Mouse (Mus musculus): ENCODE measurements around the gene Ccdc3. TPM values are rescaled to one million over a fixed set of nuclear protein-coding genes. Genes with fewer than 3 reads are reported as not detected.

Ccdc3 gene
- polyA plus RNA-seq, 1 experiment from 2014 or later: 22.7 TPM

DNA sequence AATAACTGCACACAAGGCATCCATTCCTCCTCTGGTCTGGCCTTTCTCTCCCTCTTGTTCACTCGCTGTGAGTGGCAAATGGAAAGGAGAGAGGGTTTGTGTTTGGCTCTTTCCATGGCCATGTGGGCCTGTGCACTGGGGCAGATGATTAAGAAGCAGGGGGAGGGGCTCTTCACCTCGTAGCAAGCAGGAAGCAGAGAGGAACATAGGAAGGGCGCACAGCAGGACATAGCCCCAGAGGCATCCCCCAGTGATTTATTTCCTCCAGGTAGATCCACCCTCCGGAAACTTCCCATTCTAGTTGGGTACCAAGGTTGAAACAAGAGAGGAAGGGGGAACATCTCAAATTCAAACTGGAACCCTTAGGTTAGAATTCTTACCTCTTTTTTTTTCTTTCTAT is 2.4 kb downstream of the Ccdc3 start:
- Histone ChIP-seq H3K27me3 (ENCODE audit: control insufficient read depth, insufficient read depth, low read length) (0 out of 2 replicates have a peak, but pooled peaks cover 3% of the 10 kb centered on the region), H3K4me2 (replicated peaks; ENCODE audit: low read depth, low read length) (no peak overlapping the region)

DNA sequence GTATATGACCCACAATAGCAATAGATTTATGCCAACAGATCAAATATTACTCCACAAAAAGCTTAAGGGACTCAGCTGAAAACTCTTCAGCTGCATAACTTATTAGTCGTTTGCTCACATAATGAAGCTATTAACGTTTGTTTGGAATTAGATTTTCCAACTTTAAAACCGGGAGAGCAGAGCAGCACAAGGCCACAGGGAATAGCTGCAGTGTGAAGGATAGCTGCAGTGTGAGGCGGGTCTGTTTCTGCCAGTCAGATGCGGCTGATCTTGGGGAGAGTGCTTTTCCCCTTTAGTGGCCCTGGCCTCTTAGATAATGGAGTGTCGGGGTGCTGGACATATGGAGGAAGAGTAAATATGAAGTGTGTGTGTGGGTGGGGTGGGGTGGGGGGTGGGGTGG is 6.9 kb downstream of the Ccdc3 start:
- Histone ChIP-seq H3K4me3 (ENCODE audit: low read depth, low read length) (no peak overlapping the region), H3K36me3 (ENCODE audit: control insufficient read depth, insufficient read depth, low read length) (no peaks in the 10 kb centered on the region), H3K4me1 (ENCODE audit: control insufficient read depth, insufficient read depth, low read length) (0 out of 2 replicates have a peak, but pooled peaks cover 5% of the 10 kb centered on the region), H3K27ac (ENCODE audit: low read length) (no peak overlapping the region), H3K4me2 (replicated peaks; ENCODE audit: low read depth, low read length) (no peak overlapping the region), H3K9me3 (ENCODE audit: control insufficient read depth, low read depth, low read length) (no peaks in the 10 kb centered on the region), H3K27me3 (ENCODE audit: control insufficient read depth, insufficient read depth, low read length) (no peaks in the 10 kb centered on the region), H3K9ac (replicated peaks; ENCODE audit: low read depth, low read length) (no peak overlapping the region)
- no peak for ATAC-seq (ENCODE audit: insufficient number of reproducible peaks, insufficient read depth, low FRiP score, low read depth)
- WGBS: 43% methylated on average over 6 of the region's 6 CpGs

More for the DNA sequence above, 2.4 kb downstream of the Ccdc3 start:
- 71% methylated on average over 4 of the region's 4 CpGs for WGBS
- Histone ChIP-seq H3K4me1 (ENCODE audit: control insufficient read depth, insufficient read depth, low read length) (no peaks in the 10 kb centered on the region), H3K27ac (ENCODE audit: low read length) (no peak overlapping the region), H3K36me3 (ENCODE audit: control insufficient read depth, insufficient read depth, low read length) (no peaks in the 10 kb centered on the region), H3K4me3 (ENCODE audit: low read depth, low read length) (no peak overlapping the region), H3K9me3 (ENCODE audit: control insufficient read depth, low read depth, low read length) (no peaks in the 10 kb centered on the region), H3K9ac (replicated peaks; ENCODE audit: low read depth, low read length) (no peak overlapping the region)
- no peak for ATAC-seq (ENCODE audit: insufficient number of reproducible peaks, insufficient read depth, low FRiP score, low read depth)

DNA sequence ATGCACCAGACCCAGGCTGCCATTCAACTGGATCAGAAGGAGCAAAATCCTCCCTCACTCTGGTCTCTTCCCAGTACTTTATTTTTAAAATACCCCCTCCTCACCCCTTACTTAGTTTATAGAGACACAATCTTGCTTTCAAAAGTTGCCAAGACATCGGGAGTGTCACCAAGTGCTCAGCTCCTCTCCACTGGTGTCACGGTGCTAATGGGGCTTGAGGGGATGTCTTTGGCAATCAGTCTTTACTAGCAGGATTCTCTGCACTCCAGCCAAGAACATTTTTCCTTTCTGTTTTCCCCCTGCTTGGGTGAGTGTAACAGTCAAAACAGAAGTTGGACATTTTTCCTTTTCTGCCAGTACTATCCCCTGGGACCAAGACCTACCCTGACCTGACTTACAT is 10.3 kb downstream of the Ccdc3 start:
- Histone ChIP-seq H3K9me3 (ENCODE audit: control insufficient read depth, low read depth, low read length) (no peaks in the 10 kb centered on the region), H3K4me1 (ENCODE audit: control insufficient read depth, insufficient read depth, low read length) (0 out of 2 replicates have a peak, but pooled peaks cover 5% of the 10 kb centered on the region), H3K4me2 (replicated peaks; ENCODE audit: low read depth, low read length) (no peak overlapping the region), H3K27ac (ENCODE audit: low read length) (no peak overlapping the region), H3K27me3 (ENCODE audit: control insufficient read depth, insufficient read depth, low read length) (no peaks in the 10 kb centered on the region), H3K9ac (replicated peaks; ENCODE audit: low read depth, low read length) (no peak overlapping the region), H3K36me3 (ENCODE audit: control insufficient read depth, insufficient read depth, low read length) (no peaks in the 10 kb centered on the region), H3K4me3 (ENCODE audit: low read depth, low read length) (no peak overlapping the region)
- 52% methylated on average over 2 of the region's 2 CpGs for WGBS
- ATAC-seq (ENCODE audit: insufficient number of reproducible peaks, insufficient read depth, low FRiP score, low read depth): no peak

DNA sequence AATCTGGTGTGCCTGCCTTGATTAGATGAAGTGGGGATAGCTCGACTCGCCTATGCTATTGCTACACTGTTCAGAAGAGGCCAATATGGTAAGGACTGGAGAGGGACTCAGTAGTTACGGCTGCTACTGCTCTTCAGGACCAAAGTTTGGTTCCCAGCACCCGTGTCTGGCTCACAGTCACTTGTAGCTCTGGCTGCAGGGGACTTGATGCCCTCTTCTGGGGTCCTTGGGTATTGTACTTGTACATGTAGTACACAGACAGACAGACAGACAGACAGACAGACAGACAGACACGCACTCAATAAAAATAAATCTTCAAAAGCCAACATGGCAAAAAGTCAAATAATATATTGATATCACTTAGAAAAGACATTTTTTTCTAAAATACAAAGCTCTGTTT is 17.1 kb downstream of the Ccdc3 start:
- H3K27me3 ChIP-seq (ENCODE audit: control insufficient read depth, insufficient read depth, low read length): no peaks in the 10 kb centered on the region
- no peaks in the 10 kb centered on the region for H3K9me3 ChIP-seq (ENCODE audit: control insufficient read depth, low read depth, low read length)
- ATAC-seq (ENCODE audit: insufficient number of reproducible peaks, insufficient read depth, low FRiP score, low read depth): no peak
- H3K9ac ChIP-seq (replicated peaks; ENCODE audit: low read depth, low read length): no peak overlapping the region
- no peaks in the 10 kb centered on the region for H3K4me1 ChIP-seq (ENCODE audit: control insufficient read depth, insufficient read depth, low read length)
- WGBS: 90% methylated on average over 5 of the region's 5 CpGs
- H3K4me2 ChIP-seq (replicated peaks; ENCODE audit: low read depth, low read length): no peak overlapping the region
- H3K4me3 ChIP-seq (ENCODE audit: low read depth, low read length): no peak overlapping the region
- no peak overlapping the region for H3K27ac ChIP-seq (ENCODE audit: low read length)
- H3K36me3 ChIP-seq (ENCODE audit: control insufficient read depth, insufficient read depth, low read length): no peaks in the 10 kb centered on the region

DNA sequence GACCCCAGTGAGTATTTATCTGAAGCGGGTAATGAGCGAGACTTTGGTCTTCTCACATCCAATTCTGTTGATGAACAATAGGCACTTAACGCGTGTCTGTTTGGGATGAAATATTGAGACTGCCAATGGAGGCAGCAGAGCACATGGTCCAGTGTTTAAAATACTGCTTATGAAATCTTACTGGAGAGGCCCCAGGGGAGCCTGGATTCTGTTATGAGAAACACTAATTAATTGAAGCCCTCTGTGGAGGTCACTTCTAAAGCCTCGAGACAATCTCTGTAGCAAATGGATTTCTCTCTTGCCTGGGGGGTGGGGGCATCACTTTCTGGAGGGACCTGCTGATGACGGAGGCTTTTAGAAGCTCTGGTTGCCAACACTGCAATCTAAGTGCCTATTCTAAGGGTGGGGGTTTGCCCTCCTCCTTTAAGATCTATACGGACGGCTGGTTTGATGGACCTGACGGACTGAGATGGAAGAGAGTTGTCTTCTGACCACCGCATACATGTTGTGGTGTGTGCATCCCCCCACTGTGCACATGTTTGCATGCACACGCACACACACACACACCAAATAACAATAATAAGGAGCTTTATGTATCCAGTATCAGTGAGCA is 22.8 kb downstream of the Ccdc3 start:
- Histone ChIP-seq H3K4me3 (ENCODE audit: low read depth, low read length) (no peak overlapping the region), H3K27ac (ENCODE audit: low read length) (no peak overlapping the region), H3K36me3 (ENCODE audit: control insufficient read depth, insufficient read depth, low read length) (no peaks in the 10 kb centered on the region), H3K9me3 (ENCODE audit: control insufficient read depth, low read depth, low read length) (no peaks in the 10 kb centered on the region), H3K4me1 (ENCODE audit: control insufficient read depth, insufficient read depth, low read length) (peaks cover 7% of the 10 kb centered on the region), H3K9ac (replicated peaks; ENCODE audit: low read depth, low read length) (no peak overlapping the region), H3K4me2 (replicated peaks; ENCODE audit: low read depth, low read length) (no peak overlapping the region), H3K27me3 (ENCODE audit: control insufficient read depth, insufficient read depth, low read length) (no peaks in the 10 kb centered on the region)
- WGBS: 59% methylated on average over 11 of the region's 11 CpGs
- ATAC-seq (ENCODE audit: insufficient number of reproducible peaks, insufficient read depth, low FRiP score, low read depth): no peak

DNA sequence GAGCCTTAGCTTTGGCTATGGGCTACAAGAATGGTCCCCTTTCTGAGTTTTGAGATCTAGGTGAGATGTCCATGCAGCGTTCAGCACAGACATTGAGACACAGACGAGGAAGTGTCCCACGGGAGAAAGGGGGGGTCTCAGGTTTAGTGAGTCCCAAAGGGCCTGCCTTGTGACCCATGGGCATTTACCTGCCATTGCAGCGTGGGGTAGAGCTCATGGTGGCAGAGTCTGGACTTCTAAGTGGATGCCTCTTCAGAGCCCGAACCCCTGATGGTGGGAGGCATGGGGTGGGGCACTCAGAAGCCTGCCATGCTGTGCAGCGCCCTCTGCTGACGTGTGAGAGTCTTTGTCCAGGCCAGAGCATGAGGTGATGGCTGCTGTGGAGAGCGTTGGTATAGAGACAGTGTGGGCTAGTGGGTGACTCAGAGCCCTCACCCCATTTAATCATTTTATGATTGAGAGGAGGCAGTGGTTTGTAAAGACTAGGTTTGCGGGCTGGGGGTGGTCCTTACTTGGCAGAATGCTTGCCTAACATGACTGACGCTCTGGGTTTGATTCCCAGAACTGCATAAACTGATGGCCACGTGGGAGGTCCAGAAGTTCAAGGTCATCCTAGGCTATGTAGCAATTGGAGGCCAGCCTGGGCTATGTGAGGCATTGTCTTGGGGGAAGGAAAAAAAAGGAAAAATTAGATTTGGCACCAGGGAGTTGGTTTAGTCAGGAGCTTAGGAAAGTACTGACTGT is 23.6 kb downstream of the Ccdc3 start:
- peaks cover 7% of the 10 kb centered on the region for H3K4me1 ChIP-seq (ENCODE audit: control insufficient read depth, insufficient read depth, low read length)
- H3K27me3 ChIP-seq (ENCODE audit: control insufficient read depth, insufficient read depth, low read length): no peaks in the 10 kb centered on the region
- no peak overlapping the region for H3K4me2 ChIP-seq (replicated peaks; ENCODE audit: low read depth, low read length)
- no peaks in the 10 kb centered on the region for H3K36me3 ChIP-seq (ENCODE audit: control insufficient read depth, insufficient read depth, low read length)
- no peak overlapping the region for H3K27ac ChIP-seq (ENCODE audit: low read length)
- H3K9ac ChIP-seq (replicated peaks; ENCODE audit: low read depth, low read length): no peak overlapping the region
- H3K9me3 ChIP-seq (ENCODE audit: control insufficient read depth, low read depth, low read length): no peaks in the 10 kb centered on the region
- H3K4me3 ChIP-seq (ENCODE audit: low read depth, low read length): no peak overlapping the region
- WGBS: 65% methylated on average over 11 of the region's 11 CpGs
- ATAC-seq (ENCODE audit: insufficient number of reproducible peaks, insufficient read depth, low FRiP score, low read depth): no peak

DNA sequence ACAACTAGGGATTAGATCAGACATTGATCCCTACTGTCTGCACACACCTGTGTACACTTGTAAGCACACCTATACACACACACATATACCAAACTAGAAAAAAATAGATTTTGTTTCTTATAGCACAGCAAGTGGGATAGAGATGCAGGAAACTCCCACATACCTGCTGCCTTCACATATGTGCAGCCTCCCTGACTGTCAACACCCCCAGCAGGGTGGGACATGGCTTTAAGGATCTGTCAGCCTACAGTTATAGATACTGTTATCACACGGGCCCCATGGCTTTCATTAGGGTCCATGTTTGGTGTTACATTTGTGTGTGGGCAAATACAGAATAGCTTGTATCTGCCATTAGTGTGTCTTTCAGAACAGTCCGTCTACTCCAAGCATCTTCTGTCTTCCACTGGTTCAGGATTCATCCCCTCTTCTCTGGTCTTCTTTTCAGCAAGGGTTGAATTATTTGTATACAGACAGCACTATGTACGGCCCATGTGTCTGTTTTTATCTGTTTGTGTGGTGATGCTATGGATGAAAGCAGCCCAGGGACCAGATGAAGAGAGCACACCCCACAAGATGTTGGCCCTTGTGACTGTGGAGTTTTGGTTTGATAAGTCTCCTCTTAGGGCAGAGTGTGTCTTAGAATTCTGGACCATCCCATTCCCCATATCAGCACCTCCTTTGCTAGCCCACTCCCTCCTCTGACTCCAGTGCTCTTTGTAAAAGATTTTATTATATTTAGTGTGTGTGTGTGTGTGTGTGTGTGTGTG is 24.5 kb downstream of the Ccdc3 start:
- no peaks in the 10 kb centered on the region for H3K27me3 ChIP-seq (ENCODE audit: control insufficient read depth, insufficient read depth, low read length)
- H3K36me3 ChIP-seq (ENCODE audit: control insufficient read depth, insufficient read depth, low read length): no peaks in the 10 kb centered on the region
- no peaks in the 10 kb centered on the region for H3K9me3 ChIP-seq (ENCODE audit: control insufficient read depth, low read depth, low read length)
- H3K4me1 ChIP-seq (ENCODE audit: control insufficient read depth, insufficient read depth, low read length): peaks cover 7% of the 10 kb centered on the region
- H3K9ac ChIP-seq (replicated peaks; ENCODE audit: low read depth, low read length): no peak overlapping the region
- no peak overlapping the region for H3K27ac ChIP-seq (ENCODE audit: low read length)
- no peak overlapping the region for H3K4me2 ChIP-seq (replicated peaks; ENCODE audit: low read depth, low read length)
- WGBS: 77% methylated on average over 3 of the region's 3 CpGs
- no peak for ATAC-seq (ENCODE audit: insufficient number of reproducible peaks, insufficient read depth, low FRiP score, low read depth)
- H3K4me3 ChIP-seq (ENCODE audit: low read depth, low read length): no peak overlapping the region

DNA sequence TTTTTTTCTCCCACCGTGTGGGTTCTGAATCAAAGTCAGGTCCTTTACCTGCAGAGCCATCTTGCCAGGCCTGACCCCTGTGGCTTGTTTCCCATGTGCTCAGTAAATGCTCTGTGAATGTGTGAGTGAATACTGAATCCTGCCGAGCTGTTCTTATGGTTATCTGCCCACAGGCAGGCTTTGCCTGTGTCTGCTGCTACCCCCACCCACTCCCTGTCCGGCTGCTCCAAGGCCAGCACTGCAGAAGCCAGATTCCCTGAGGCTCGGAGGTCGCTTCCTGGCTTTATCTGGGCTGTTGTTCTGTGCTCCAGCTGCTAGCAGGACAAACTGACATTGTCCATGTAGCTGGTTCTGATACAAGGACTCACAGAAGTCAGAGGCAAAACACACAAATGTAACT is 25.2 kb downstream of the Ccdc3 start:
- no peaks in the 10 kb centered on the region for H3K36me3 ChIP-seq (ENCODE audit: control insufficient read depth, insufficient read depth, low read length)
- WGBS: 57% methylated on average over 5 of the region's 5 CpGs
- H3K27ac ChIP-seq (ENCODE audit: low read length): no peak overlapping the region
- no peak overlapping the region for H3K4me3 ChIP-seq (ENCODE audit: low read depth, low read length)
- no peaks in the 10 kb centered on the region for H3K27me3 ChIP-seq (ENCODE audit: control insufficient read depth, insufficient read depth, low read length)
- H3K9ac ChIP-seq (replicated peaks; ENCODE audit: low read depth, low read length): no peak overlapping the region
- peaks cover 7% of the 10 kb centered on the region for H3K4me1 ChIP-seq (ENCODE audit: control insufficient read depth, insufficient read depth, low read length)
- no peaks in the 10 kb centered on the region for H3K9me3 ChIP-seq (ENCODE audit: control insufficient read depth, low read depth, low read length)
- ATAC-seq (ENCODE audit: insufficient number of reproducible peaks, insufficient read depth, low FRiP score, low read depth): no peak
- H3K4me2 ChIP-seq (replicated peaks; ENCODE audit: low read depth, low read length): no peak overlapping the region

Measured in stomach, embryonic 14.5 days (tissue).